8 mouse cellular contexts compared by ENCODE assay signal in the genomic region with DNA sequence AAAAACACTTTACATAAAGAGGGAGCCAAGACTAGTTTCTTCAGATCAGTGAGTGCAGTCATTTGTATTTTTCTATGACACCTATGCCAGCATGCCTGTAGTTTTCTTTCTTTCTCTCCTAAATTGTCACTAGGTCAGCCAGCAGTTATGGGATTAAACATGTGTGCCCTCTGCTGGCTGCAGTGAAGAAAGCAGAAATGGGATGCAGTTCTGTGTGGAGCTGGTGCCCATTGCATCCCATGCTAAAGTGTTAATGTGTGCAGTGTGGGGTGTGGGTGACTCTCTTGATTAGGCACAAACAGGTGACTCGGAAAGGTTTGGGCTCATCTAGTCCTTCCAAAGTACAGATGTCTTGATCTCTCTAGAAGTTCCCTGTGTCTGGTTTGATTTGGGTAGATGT. TPM values are rescaled to one million over a fixed set of nuclear protein-coding genes. Genes with fewer than 3 reads are reported as not detected.
DNase-seq lines count a peak whose midpoint lies in the region; TF ChIP-seq lines count a peak whose summit lies in the region.

No protein-coding gene starts in this region.

- H3K4me1 ChIP-seq in thymus, adult 2 months (replicated peaks; ENCODE audit: control insufficient read depth, insufficient read depth, low read length), result no peaks in the 10 kb centered on the region

- no peaks in the 10 kb centered on the region for H3K27me3 ChIP-seq in thymus, adult 2 months (ENCODE audit: control insufficient read depth, insufficient read depth, low read length)

- TF ChIP-seq CTCF in thymus, adult 2 months (IDR thresholded peaks at IDR 0.05; ENCODE audit: borderline replicate concordance, control insufficient read depth, extremely low read depth, insufficient read depth, low read length, poor library complexity), result no peak

- no peak overlapping the region for H3K4me3 ChIP-seq in thymus, adult 2 months (ENCODE audit: control insufficient read depth, insufficient read depth, low read length)

- peak; percentile 14 for DNase-seq in gastrocnemius, postnatal 14 days
- DNase-seq in gastrocnemius, postnatal 4 days (ENCODE audit: low spot score in 2 of 2), result no peak
- peak; percentile 21 for DNase-seq in thymus, adult 2 months
- no peak for DNase-seq in thymus, adult 18-20 months
- DNase-seq in cerebellum, postnatal 25 days, result peak; percentile 43 to 56
- peak; percentile 41 to 66 for DNase-seq in layer of hippocampus, postnatal 10 days (ENCODE audit: low spot score in 2 of 2)
- DNase-seq in right cerebral cortex, adult 2 months (ENCODE audit: low spot score in 2 of 2), result peak; percentile 45 to 54
- no peak for DNase-seq in spleen, adult 12 weeks (ENCODE audit: low spot score)

- no peak for TF ChIP-seq POLR2A in thymus, adult 2 months (IDR thresholded peaks at IDR 0.05; ENCODE audit: control insufficient read depth, extremely low read depth, insufficient read depth, low read length, poor library complexity)

- intact Hi-C loops in gastrocnemius, postnatal 14 days (cut with DNase I; ENCODE audit: low total_unique reads), result no loop called here

- WGBS in thymus, adult 2 months, result 100% methylated on average over 1 of the region's 1 CpGs

- H3K27ac ChIP-seq in thymus, adult 2 months (ENCODE audit: control insufficient read depth, insufficient read depth, low read length), result no peak overlapping the region

- H3K36me3 ChIP-seq in thymus, adult 2 months (ENCODE audit: control insufficient read depth, insufficient read depth, low read length), result peaks cover 13% of the 10 kb centered on the region; the same call in 1 of the 2 replicates

RNA-seq across cellular contexts. Expression of a gene that starts 11.1 kb away (rescaled TPM):
- under 1 TPM; 0.16 to 0.45 TPM for total RNA-seq in gastrocnemius, postnatal 14 days (2021)
- total RNA-seq in gastrocnemius, postnatal 4 days (2021), result under 1 TPM; 0.21 to 0.78 TPM
- polyA plus RNA-seq in thymus, adult 2 months (2012; rRNA removed), result 0.18 and 0.20 TPM in 2 replicates
- total RNA-seq in layer of hippocampus, postnatal 10 days (2021), result 1 to 10 TPM; 6.8 to 7.4 TPM

RNA-seq across cellular contexts. Expression of a gene that starts 37.2 kb away (rescaled TPM):
- total RNA-seq in gastrocnemius, postnatal 14 days (2021), result 10 to 100 TPM; 19.4 to 30.4 TPM
- total RNA-seq in gastrocnemius, postnatal 4 days (2021), result 10 to 100 TPM; 57.7 to 61.6 TPM
- polyA plus RNA-seq in thymus, adult 2 months (2012; rRNA removed), result 49.6 and 54.4 TPM in 2 replicates
- total RNA-seq in layer of hippocampus, postnatal 10 days (2021), result 10 to 100 TPM; 74.7 to 76.8 TPM

RNA-seq across cellular contexts. Expression of a gene that starts 37.7 kb away (rescaled TPM):
- 10 to 100 TPM in 1 of 2 experiments, 1 to 10 TPM in 1; 9.8 to 10.2 TPM for total RNA-seq in gastrocnemius, postnatal 14 days (2021)
- 10 to 100 TPM; 21.2 to 22.6 TPM for total RNA-seq in gastrocnemius, postnatal 4 days (2021)
- 55.7 and 58.2 TPM in 2 replicates for polyA plus RNA-seq in thymus, adult 2 months (2012; rRNA removed)
- total RNA-seq in layer of hippocampus, postnatal 10 days (2021), result 10 to 100 TPM; 41.9 to 42.6 TPM

Comparison
In these comparisons a context has a peak if more than half of its experiments do, and no peak if none do; other contexts are left out.
1. DNase-seq: peak in gastrocnemius, postnatal 14 days (single experiment), thymus, adult 2 months (single experiment), cerebellum, postnatal 25 days (2 of 2), layer of hippocampus, postnatal 10 days (2 of 2) and right cerebral cortex, adult 2 months (2 of 2); none in gastrocnemius, postnatal 4 days (0 of 2), thymus, adult 18-20 months (0 of 2) and spleen, adult 12 weeks (single experiment).
2. RNA of a gene that starts 11.1 kb away (total RNA-seq): 6.8 to 7.4 TPM in layer of hippocampus, postnatal 10 days; 0.21 to 0.78 TPM in gastrocnemius, postnatal 4 days and 0.16 to 0.45 TPM in gastrocnemius, postnatal 14 days; every median in the first group is over 4 times any median in the second.